Mouse (Mus musculus) intestine, embryonic 16.5 days (tissue): ENCODE data around the gene Prr5. TPM values are rescaled to one million over a fixed set of nuclear protein-coding genes. Genes with fewer than 3 reads are reported as not detected.
A peak's percentile ranks its signal among the peaks of the same experiment; 100 is the strongest.
"Not testable (repeated sequence)": the region's sequence is repeated elsewhere in the genome, so short reads cannot be mapped to it uniquely, and the experiment has no call there.

Experiments used
- ATAC-seq: fragments of 200-750 bp; cut with Nextera tagmentation; 2 replicates; pipeline ENCODE4 v1.8.0; 2017; ENCODE audit warnings: moderate TSS enrichment, moderate library complexity
- H3K27ac ChIP-seq: fragments of 300-500 bp; sonication (generic); 2 replicates; pipeline ENCODE4 v1.5.1; 2014; ENCODE audit warnings: mild to moderate bottlenecking, low read length
- H3K27me3 ChIP-seq: fragments of 300-500 bp; sonication (generic); replicated peaks from 2 replicates; pipeline ENCODE4 v1.6.1; 2014; ENCODE audit warnings: low read length, control low read depth, mixed read lengths; ENCODE audit not compliant: control insufficient read depth, insufficient read depth
- H3K36me3 ChIP-seq: fragments of 300-500 bp; sonication (generic); 2 replicates; pipeline ENCODE4 v1.6.1; 2014; ENCODE audit warnings: low read length, control low read depth; ENCODE audit not compliant: control insufficient read depth, insufficient read depth
- H3K4me1 ChIP-seq: fragments of 300-500 bp; sonication (generic); 2 replicates; pipeline ENCODE4 v1.6.1; 2014; ENCODE audit warnings: low read length, control low read depth, mixed read lengths; ENCODE audit not compliant: control insufficient read depth, insufficient read depth
- H3K4me2 ChIP-seq: fragments of 300-500 bp; sonication (generic); 2 replicates; pipeline ENCODE4 v1.6.1; 2014; ENCODE audit warnings: low read depth, low read length, control low read depth
- H3K4me3 ChIP-seq: fragments of 300-500 bp; sonication (generic); 2 replicates; pipeline ENCODE4 v1.5.1; 2014; ENCODE audit warnings: mild to moderate bottlenecking, low read length
- H3K9ac ChIP-seq: fragments of 300-500 bp; sonication (generic); 2 replicates; pipeline ENCODE4 v1.6.1; 2014; ENCODE audit warnings: low read depth, low read length
- H3K9me3 ChIP-seq: fragments of 300-500 bp; sonication (generic); 2 replicates; pipeline ENCODE4 v1.6.1; 2016; ENCODE audit warnings: low read length, control low read depth; ENCODE audit not compliant: control insufficient read depth
- WGBS: fragments of 180-500 bp; shearing (Covaris S2); extraction: QIAGEN DNeasy Blood & Tissue Kit; methylation state at CpG from one replicate; pipeline ENCODE4 v1.1.7; 2014; 5-methylcytosine and 5-hydroxymethylcytosine counted together
- polyA plus RNA-seq: library from polyadenylated mRNA; unstranded; fragments of >200 nt; fragmentation: Nextera tagmentation; extraction: Ambion mirVana; gene quantifications from 2 replicates; pipeline ENCODE4 v1.2.1, GENCODE M21; 2015

Gene Prr5
- polyA plus RNA-seq, 1 experiment from 2014 or later = 69.1 TPM

DNA sequence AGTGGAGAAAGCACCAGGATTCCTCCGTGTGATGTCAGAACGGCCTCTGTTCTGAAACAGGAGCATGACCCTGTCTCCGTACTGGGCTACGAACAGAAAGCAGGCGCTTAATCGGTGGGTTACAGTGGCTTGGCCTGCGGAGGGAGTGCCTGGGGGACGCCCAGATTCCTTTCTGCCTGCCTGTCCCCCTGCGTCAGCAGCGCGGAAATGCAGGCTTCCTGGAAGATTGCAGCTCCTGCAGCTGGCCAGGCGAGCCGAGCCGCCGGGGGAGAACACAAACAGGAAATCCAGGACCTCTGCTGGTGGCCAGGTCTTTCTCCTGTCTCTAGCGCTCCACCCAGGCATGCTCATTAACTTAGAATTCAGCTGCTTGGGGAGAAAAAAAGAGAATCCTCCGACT is 45.3 kb downstream of the Prr5 start:
- ATAC-seq = peak; percentile 77
- H3K4me3 ChIP-seq = peak overlapping the region; percentile 25
- WGBS = under 1% methylated on average over 17 of the region's 17 CpGs
- no peaks in the 10 kb centered on the region for H3K36me3 ChIP-seq
- peaks cover 22% of the 10 kb centered on the region for H3K4me1 ChIP-seq
- peak overlapping the region; percentile 63 for H3K9ac ChIP-seq
- H3K4me2 ChIP-seq = peak overlapping the region; percentile 47
- H3K27me3 ChIP-seq = no peaks in the 10 kb centered on the region
- H3K9me3 ChIP-seq = no peaks in the 10 kb centered on the region
- H3K27ac ChIP-seq = peak overlapping the region; percentile 90

DNA sequence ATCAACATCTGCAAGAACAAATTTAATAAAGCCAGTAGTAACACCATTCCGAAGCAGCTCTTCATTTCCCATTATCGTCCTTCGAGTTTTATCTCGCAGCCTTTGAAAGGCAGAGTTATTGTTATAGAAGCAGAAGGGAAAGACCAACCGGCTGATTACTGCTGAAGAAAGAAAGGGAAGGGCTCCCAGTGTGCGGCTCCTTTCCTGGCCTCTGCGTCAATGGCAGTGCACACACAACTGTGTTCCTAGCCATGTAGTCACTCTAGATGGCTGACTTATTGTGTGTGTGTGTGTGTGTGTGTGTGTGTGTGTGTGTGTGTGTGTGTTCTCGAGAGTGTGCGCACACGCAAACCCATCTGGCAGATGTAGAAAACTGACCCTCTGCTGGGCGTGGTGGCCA is 45.7 kb downstream of the Prr5 start:
- ATAC-seq = 0 out of 2 replicates have a peak, but pooled peaks have one; percentile 13
- 32% methylated on average over 11 of the region's 11 CpGs for WGBS
- peak overlapping the region; percentile 90 for H3K27ac ChIP-seq
- H3K9ac ChIP-seq = peak overlapping the region; percentile 63
- H3K4me1 ChIP-seq = peaks cover 20% of the 10 kb centered on the region
- no peaks in the 10 kb centered on the region for H3K27me3 ChIP-seq
- no peaks in the 10 kb centered on the region for H3K36me3 ChIP-seq
- peak overlapping the region; percentile 47 for H3K4me2 ChIP-seq
- H3K9me3 ChIP-seq = no peaks in the 10 kb centered on the region
- H3K4me3 ChIP-seq = peak overlapping the region; percentile 25

DNA sequence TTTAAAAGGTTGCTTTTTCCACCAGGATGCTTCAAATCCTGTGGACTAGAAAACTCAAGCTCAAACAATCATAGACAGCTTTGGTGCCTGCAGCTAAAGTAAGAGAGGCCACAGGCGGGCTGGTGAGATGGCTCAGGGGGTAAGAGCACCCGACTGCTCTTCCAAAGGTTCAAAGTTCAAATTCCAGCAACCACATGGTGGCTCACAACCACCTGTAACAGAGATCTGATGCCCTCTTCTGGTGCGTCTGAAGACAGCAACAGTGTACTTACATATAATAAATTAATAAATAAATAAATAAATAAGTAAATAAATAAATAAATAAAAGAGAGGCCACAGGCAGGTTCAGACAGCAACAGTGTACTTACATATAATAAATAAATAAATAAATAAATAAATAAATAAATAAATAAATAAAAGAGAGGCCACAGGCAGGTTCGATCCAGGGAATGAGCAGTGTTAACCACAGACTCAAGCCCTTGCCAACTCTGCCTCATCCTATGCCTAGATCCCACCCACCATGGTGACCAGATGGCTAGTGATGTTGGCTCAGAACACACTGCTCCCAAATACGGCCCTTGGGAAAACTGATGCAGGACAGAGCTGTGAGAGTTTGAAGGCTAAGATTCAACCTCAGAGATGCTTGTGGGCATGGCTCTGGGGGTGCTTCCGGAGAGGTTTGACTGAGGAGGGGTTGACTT is 48.3 kb downstream of the Prr5 start:
- not testable (repeated sequence) for H3K27me3 ChIP-seq, H3K27ac ChIP-seq, ATAC-seq, H3K4me2 ChIP-seq, H3K9me3 ChIP-seq, H3K9ac ChIP-seq, H3K36me3 ChIP-seq, H3K4me3 ChIP-seq
- 64% methylated on average over 6 of the region's 6 CpGs for WGBS
- peaks cover 13% of the 10 kb centered on the region; the same call in 1 of the 2 replicates for H3K4me1 ChIP-seq

- WGBS = 71% methylated on average over 3 of the region's 3 CpGs
- peaks cover 12% of the 10 kb centered on the region; the same call in 1 of the 2 replicates for H3K4me1 ChIP-seq
- H3K9ac ChIP-seq = no peak overlapping the region
- no peaks in the 10 kb centered on the region for H3K36me3 ChIP-seq
- no peak overlapping the region for H3K4me2 ChIP-seq
- H3K27ac ChIP-seq = no peak overlapping the region
- no peaks in the 10 kb centered on the region for H3K9me3 ChIP-seq
- no peak for ATAC-seq
- no peaks in the 10 kb centered on the region for H3K27me3 ChIP-seq
- H3K4me3 ChIP-seq = no peak overlapping the region
Observed at GRCm38 (mm10) chr15:84718785-84719184, 49.4 kb downstream of the Prr5 start.

DNA sequence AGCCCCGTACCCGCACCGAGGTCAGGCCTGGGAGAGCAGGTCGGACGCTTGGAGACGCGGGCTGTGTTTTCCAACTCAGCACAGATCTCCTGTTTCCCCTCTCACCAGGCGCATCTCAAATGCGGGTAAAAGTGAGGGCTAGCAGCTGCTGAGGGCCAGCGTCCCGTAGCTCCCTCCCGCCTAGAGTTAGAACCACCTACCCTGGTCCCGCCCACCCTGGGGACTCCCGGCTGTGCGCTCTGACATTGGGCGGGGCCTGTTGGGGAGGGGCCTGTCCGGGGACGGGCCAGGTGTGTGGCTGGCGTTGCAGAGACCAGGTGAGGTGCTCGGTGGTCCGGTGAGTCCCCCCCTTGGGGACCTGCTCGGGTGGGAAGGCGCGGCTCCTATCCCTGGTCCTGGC is 50.4 kb downstream of the Prr5 start, which contains the start of gene Arhgap8:
Gene Arhgap8, plus strand, starts transcription at position 262 of the 400 bp plus-strand sequence.
- 4% methylated on average over 24 of the region's 24 CpGs for WGBS
- H3K4me1 ChIP-seq = peaks cover 12% of the 10 kb centered on the region; the same call in 1 of the 2 replicates

DNA sequence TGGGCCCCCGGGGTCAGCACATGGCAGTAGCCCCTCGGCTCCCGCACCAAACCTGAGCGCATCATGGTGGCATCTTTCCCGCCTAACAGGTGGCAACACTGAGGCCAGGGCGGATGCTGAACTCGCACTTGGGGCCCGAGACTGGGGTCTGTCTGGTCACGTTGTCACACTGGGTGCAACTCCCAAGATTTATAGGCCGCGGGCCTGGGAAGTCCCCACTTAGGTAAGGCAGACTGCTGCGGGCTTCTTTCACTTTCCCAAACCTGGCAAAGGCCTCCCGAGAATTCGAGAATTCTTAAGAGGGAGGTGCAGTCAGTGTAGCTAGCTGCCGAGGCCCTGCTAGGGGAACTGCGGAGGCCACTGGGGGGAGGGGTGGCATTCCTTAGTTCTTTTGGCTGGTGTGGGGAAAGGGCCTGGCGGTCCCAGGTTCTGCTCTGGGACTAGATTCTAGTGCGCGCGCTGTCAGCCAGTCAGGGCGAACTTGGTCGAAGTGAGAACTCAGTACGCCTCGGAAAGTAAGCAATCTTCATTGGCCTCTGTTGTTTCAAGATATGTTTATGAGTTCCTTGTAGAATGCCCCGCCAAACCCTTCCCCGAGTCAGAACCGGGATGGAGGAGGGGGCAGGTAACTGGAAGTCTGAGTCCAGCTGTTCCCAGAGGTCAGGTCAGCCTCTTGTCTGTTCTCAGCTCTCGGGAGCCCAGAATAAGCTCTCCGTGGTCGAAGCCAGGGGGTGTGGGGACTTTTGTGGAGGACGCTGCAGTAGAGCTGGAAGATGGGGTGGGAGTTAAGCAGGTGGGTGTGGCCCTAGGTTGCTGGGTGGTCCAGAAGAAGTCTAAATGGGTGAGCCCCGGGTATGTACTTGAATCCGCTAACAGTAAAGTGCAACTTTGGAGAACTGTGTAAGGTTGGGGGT is 51.1 kb downstream of the Prr5 start:
- H3K27me3 ChIP-seq = no peaks in the 10 kb centered on the region
- H3K9ac ChIP-seq = peak overlapping the region; percentile 68
- 0 out of 2 replicates have a peak overlapping the region, but pooled peaks have one; percentile 17 for H3K27ac ChIP-seq
- ATAC-seq = peak; percentile 30
- H3K4me2 ChIP-seq = peak overlapping the region; percentile 92
- H3K9me3 ChIP-seq = no peaks in the 10 kb centered on the region
- H3K4me3 ChIP-seq = peak overlapping the region; percentile 55
- H3K4me1 ChIP-seq = peaks cover 12% of the 10 kb centered on the region; the same call in 1 of the 2 replicates
- WGBS = 8% methylated on average over 33 of the region's 33 CpGs
- no peaks in the 10 kb centered on the region for H3K36me3 ChIP-seq

More for the DNA sequence above, 50.4 kb downstream of the Prr5 start, which contains the start of gene Arhgap8:
- no peaks in the 10 kb centered on the region for H3K27me3 ChIP-seq
- peak; percentile 79 for ATAC-seq
- H3K4me3 ChIP-seq = peak within 1 kb of the TSS; percentile 55
- H3K4me2 ChIP-seq = peak within 1 kb of the TSS; percentile 92
- H3K36me3 ChIP-seq = no peaks in the 10 kb centered on the region
- 0 out of 2 replicates have a peak within 1 kb of the TSS, but pooled peaks have one; percentile 17 for H3K27ac ChIP-seq
- H3K9me3 ChIP-seq = no peaks in the 10 kb centered on the region
- H3K9ac ChIP-seq = peak within 1 kb of the TSS; percentile 68

- 85% methylated on average over 1 of the region's 1 CpGs for WGBS
- H3K27ac ChIP-seq = peak overlapping the region; percentile 81
- ATAC-seq = peak; percentile 7; the same call in 1 of the 2 replicates
- not testable (repeated sequence) for H3K9me3 ChIP-seq, H3K36me3 ChIP-seq, H3K27me3 ChIP-seq, H3K9ac ChIP-seq, H3K4me3 ChIP-seq, H3K4me2 ChIP-seq
- H3K4me1 ChIP-seq = peaks cover 18% of the 10 kb centered on the region
Observed at GRCm38 (mm10) chr15:84723656-84724055, 54.2 kb downstream of the Prr5 start.

DNA sequence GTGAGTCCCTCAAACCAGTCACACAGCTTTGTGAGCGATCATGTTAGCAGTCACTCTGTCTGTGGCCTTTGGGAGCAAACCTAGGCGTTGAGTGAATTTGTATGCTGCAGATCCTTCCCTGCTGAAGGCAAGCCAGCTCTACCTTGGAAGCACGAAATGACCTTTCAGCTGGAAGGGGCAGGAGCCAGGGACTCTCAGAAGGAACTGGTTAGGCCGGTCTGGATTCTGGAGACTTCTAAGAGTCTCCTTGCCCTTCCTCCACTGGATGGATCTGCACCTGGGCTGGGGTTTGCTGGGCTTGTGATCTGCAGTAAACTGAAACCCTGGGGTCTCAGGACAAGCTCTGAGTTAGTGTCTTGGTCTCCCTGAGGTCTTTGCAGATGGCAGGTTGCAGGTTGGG is 54.8 kb downstream of the Prr5 start:
- no peak overlapping the region for H3K9ac ChIP-seq
- H3K9me3 ChIP-seq = no peaks in the 10 kb centered on the region
- peaks cover 18% of the 10 kb centered on the region for H3K4me1 ChIP-seq
- no peak overlapping the region for H3K4me3 ChIP-seq
- no peaks in the 10 kb centered on the region for H3K27me3 ChIP-seq
- no peaks in the 10 kb centered on the region for H3K36me3 ChIP-seq
- H3K27ac ChIP-seq = peak overlapping the region; percentile 81
- WGBS = 45% methylated on average over 4 of the region's 4 CpGs
- ATAC-seq = peak; percentile 61
- no peak overlapping the region for H3K4me2 ChIP-seq

DNA sequence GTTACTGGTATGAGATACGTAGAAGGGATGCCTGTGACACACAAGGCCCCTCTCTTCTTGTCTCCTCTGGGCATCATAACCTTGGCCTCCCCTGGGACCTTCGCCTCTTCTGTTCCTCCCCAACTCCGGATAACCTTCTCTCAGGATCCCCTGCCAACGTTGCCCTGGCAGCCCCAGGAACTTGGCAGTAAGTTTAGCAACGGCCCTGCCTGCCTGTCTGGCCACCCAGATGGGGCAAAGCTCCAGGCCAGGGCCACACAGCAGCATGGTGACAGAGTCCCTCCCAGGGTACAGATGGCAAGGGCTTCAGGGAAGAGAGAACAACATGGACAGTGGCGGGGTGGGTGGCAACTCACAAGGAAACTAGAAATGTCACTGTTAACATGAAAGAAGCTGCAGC is 60.3 kb downstream of the Prr5 start:
- no peak overlapping the region for H3K4me3 ChIP-seq
- no peak overlapping the region for H3K4me2 ChIP-seq
- peaks cover 16% of the 10 kb centered on the region for H3K4me1 ChIP-seq
- ATAC-seq = no peak
- H3K27ac ChIP-seq = no peak overlapping the region
- 87% methylated on average over 6 of the region's 6 CpGs for WGBS
- H3K9me3 ChIP-seq = no peaks in the 10 kb centered on the region
- no peaks in the 10 kb centered on the region; the same call in 1 of the 2 replicates for H3K36me3 ChIP-seq
- no peaks in the 10 kb centered on the region for H3K27me3 ChIP-seq
- H3K9ac ChIP-seq = no peak overlapping the region
